Mouse (Mus musculus) spleen, adult 18-20 months (tissue): ENCODE results near the gene Tead2.

Experiments
- DNase-seq, 2 experiments: peaks; one replicate each; pipeline ENCODE4 v3.0.0; 2022; ENCODE audit warnings: mixed read lengths in 2 of 2

Gene Tead2

DNA sequence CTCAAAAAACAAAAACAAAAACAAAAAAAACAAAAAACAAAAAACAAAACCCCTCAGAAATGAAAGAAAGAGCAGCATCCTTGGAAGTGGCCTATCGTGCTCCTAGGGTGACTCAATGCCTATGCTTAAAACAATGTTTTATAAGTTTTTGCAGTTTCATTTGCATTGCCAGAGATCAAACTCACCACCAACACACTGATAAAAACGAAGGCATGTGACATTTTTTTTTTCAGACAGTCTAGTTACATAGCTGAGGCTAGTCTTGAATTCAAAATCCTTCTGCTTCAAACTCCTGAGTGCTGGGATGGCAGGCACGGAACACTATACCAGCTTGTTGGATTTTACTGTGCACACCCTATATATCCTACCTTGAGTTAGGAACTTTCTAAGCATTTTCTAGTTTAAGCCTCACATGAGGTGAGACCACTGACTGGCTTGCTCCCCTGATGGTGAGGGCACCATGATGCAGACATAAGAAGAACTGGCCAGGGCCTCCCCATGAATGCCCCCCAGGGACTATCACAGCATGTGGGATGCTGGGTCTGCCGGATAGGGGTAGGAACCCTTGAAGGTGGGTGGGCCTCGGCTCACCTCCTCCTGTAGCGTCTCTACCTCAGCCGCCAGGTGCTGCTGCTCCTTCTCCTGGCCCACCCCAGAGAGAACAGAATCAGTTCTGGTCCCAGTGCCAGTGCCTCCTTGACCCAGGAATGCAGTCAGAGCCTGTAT, 22.8 kb upstream of the Tead2 start:
- DNase-seq, result no peak

- no peak for DNase-seq
Observed at GRCm38 (mm10) chr7:45193406-45193805, 22.1 kb upstream of the Tead2 start.

DNA sequence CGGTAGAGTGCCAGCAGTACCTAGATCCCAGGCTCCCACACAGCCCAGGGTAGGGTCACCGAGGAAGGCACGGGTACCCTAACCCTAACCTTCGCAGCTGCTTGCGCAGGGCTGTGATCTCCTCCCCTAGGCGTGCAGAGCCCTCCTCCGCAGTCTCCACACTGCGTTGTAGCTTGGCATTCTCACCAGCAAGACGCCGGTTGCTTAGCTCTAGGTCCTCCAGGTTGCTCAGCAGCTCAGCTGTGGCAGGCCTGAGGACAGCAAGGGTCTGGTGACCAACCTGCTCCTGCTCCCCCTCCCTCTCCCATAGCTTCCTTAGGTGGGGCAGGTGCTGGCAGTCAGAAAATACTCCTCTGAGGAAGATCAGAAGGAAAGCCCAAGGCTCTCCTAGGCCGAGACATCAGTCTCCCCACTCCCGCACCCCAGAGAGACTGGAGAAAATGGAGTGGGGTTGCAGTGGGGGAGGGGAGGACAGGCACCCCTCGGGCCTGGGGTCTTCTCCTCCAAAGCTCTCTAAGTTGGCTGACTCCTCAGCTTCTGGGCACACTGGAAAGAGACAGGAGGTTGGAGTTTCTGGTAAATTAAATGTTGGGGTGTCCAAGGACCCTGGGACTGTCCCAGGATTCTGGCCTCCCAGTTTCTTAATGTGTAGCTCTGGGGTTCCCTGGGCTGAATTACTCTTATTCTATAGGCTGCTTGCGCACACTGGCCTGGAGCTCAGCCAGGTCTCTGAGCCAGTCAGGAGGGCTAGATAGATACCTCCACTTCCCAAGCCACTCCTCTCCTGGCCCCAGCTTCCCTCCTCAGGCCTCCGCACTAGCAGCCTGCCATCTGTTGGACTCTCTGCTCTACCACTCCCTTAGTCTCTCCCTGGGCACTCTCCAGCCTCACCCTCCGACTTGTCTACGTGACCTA, 21.4 kb upstream of the Tead2 start:
- no peak for DNase-seq

GRCm38 (mm10) chr7:45195341-45196175, 20.0 kb upstream of the Tead2 start:
- no peak for DNase-seq

DNA sequence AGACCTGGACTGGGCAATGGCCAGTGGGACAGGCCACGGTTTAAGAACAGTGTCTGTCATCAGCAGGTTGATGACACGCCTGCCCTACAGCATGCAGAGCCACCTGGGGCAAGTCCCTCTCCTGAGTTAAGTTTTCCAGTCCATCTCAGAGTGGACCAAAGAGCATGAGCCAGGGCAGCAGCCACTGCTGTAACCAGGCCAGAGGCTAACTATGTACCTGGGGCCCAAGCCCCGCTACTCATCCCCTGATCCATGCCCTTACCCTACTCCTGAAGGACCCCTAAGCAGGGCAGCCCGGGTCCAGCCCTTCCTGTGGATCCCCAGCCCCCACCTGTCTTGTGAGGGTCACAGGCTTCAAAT, 19.4 kb upstream of the Tead2 start:
- DNase-seq, result no peak

DNA sequence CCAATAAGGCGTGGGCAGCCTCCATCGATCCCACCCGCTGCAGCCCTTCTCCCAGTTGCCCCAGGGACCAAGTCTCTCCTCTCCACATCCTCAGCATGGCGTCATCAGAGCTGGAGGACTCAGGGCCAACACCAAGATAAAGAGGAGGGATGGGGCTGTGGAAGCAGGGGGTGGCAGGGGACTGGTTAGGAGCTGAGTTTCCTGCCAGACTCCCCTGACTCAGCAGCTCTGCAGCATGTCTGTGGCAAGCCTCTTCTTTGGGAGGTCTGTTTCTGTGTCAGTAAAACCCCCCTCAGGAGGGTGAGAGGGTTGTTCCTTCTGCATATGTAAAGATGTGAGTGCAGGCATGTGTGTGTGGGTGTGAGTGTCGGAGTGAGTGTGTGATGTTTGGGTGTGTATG, 18.6 kb upstream of the Tead2 start:
- DNase-seq, result no peak

- DNase-seq, result peak; percentile 39 to 66
Observed at GRCm38 (mm10) chr7:45198435-45198834, 17.1 kb upstream of the Tead2 start.

- DNase-seq, result no peak
Observed at GRCm38 (mm10) chr7:45198961-45199360, 16.6 kb upstream of the Tead2 start.

DNA sequence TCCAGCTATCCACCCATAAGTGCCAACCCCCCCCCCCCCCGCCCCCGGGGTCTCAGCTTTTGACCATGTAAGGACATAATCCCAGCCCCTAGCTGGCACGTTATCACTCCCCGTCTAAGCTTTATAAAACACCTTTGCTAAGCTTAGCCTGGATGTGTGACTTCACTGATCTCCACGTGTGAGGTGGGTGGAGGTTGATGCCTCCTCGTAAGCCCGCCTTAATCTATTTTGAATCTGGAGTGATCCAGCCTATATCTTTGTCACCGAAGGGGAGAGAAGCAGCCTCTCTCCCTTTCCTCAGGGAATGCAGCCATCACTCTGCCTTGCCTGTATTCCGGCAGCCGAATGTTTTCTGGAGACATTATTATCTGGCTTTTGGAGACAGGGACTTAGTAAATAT, 12.9 kb upstream of the Tead2 start:
- DNase-seq, result no peak

- DNase-seq, result peak; percentile 86 to 89
Observed at GRCm38 (mm10) chr7:45204380-45205143, 11.0 kb upstream of the Tead2 start, which contains the start of gene Ccdc155. Gene Ccdc155 (minus strand): TSS chr7:45204892.

GRCm38 (mm10) chr7:45208260-45208659, 7.3 kb upstream of the Tead2 start:
- no peak for DNase-seq

- DNase-seq, result no peak
Observed at GRCm38 (mm10) chr7:45211070-45211469, 4.5 kb upstream of the Tead2 start.

DNA sequence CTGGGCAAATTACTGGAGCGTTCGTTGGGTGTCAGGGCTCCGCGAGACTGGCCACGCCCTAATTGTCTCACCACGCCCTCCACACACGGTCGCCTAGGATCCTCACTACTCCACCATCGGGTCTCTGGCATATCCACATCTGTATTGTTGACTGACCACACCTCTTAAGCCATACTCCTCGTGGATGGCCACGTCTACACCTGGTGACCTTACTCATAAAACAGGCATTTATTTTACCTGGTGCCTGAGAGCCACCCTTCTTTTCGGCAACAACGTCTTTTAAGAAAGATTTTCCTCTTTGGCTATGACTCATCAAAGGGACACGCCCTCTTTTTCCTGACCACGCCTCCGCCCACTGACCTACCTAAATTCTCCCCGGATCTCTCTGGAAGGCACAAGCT, 3.7 kb upstream of the Tead2 start, which contains the start of gene Dkkl1:
Gene Dkkl1, minus strand, starts transcription at position 297 of the 401 bp plus-strand sequence.
- peak in 1 of 2 experiments; percentile 33 for DNase-seq

GRCm38 (mm10) chr7:45212356-45212755, 3.2 kb upstream of the Tead2 start:
- DNase-seq, result no peak

GRCm38 (mm10) chr7:45213708-45214107, 1.8 kb upstream of the Tead2 start:
- DNase-seq, result no peak

- DNase-seq, result no peak
Observed at GRCm38 (mm10) chr7:45216442-45217183, 1.1 kb downstream of the Tead2 start.

DNA sequence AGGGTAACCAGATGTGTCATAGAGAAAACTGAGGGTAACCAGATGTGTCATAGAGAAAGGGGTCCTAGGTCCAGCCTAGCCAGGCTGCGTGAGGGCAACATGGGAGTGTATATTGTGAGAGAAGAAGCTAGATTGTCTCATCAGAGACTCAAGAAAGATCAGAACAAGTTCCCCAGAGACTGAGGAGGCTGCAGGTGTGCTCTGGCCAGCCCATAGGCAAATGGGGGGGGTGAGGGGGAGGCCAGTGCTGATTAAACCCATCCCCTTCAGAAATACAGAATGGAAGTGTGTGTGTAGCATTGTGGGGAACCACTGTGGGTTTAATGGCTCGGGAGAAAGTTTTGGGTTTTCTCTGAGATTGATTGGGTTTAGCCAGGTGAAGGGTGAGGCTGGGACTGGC, 6.1 kb downstream of the Tead2 start:
- DNase-seq, result no peak

GRCm38 (mm10) chr7:45224826-45225225, 9.3 kb downstream of the Tead2 start:
- DNase-seq, result peak in 1 of 2 experiments; percentile 1

GRCm38 (mm10) chr7:45226421-45226820, 10.9 kb downstream of the Tead2 start:
- no peak for DNase-seq

GRCm38 (mm10) chr7:45228548-45228947, 13.0 kb downstream of the Tead2 start:
- no peak for DNase-seq

DNA sequence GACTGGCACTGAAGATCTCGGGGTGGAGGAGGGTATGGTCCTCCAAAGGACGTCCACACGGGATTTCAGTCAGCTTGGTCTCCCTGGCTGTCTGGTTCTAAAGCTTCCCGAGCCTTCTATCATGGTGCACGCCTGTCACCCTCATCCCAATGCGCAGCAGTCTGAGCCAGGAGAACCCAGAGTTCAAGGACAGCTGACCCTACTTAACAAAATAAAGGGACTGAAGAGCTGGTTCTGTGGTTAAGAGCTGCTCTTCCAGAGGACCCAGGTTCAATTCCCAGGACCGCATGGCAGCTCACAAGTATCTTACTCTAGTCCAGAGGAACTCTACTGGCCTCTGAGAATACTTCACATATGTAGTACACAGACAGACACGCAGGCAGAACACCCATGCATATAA, 13.5 kb downstream of the Tead2 start:
- DNase-seq, result no peak
